Mouse (Mus musculus) forebrain, embryonic 12.5 days (tissue): ENCODE data around the gene Slc40a1. TPM values are rescaled to one million over a fixed set of nuclear protein-coding genes. Genes with fewer than 3 reads are reported as not detected.

Source experiments
- ATAC-seq: fragments of 200-750 bp; cut with Nextera tagmentation; 2 replicates; pipeline ENCODE4 v1.8.0; 2017; ENCODE audit warnings: moderate TSS enrichment; ENCODE audit not compliant: low FRiP score
- H3K27ac ChIP-seq: fragments of 300-500 bp; sonication (generic); 2 replicates; pipeline ENCODE4 v1.5.1; 2016; ENCODE audit warnings: mild to moderate bottlenecking
- H3K27me3 ChIP-seq: fragments of 300-500 bp; sonication (generic); 2 replicates; pipeline ENCODE4 v1.6.1; 2016; ENCODE audit warnings: mild to moderate bottlenecking
- H3K36me3 ChIP-seq: fragments of 300-500 bp; sonication (generic); replicated peaks from 2 replicates; pipeline ENCODE4 v1.6.1; 2016; ENCODE audit warnings: mild to moderate bottlenecking
- H3K4me1 ChIP-seq: fragments of 300-500 bp; sonication (generic); 2 replicates; pipeline ENCODE4 v1.6.1; 2016
- H3K4me2 ChIP-seq: fragments of 300-500 bp; sonication (generic); 2 replicates; pipeline ENCODE4 v1.6.1; 2016; ENCODE audit warnings: mild to moderate bottlenecking, moderate library complexity
- H3K4me3 ChIP-seq: fragments of 300-500 bp; sonication (generic); replicated peaks from 2 replicates; pipeline ENCODE4 v1.5.1; 2016; ENCODE audit warnings: mild to moderate bottlenecking
- H3K9ac ChIP-seq: fragments of 300-500 bp; sonication (generic); 2 replicates; pipeline ENCODE4 v1.6.1; 2016; ENCODE audit warnings: mild to moderate bottlenecking
- H3K9me3 ChIP-seq: fragments of 300-500 bp; sonication (generic); 2 replicates; pipeline ENCODE4 v1.6.1; 2016
- WGBS: fragments of 180-500 bp; shearing (Covaris S2); methylation state at CpG from one replicate; pipeline ENCODE4 v1.1.7; 2016; 5-methylcytosine and 5-hydroxymethylcytosine counted together
- polyA plus RNA-seq: library from polyadenylated mRNA; unstranded; fragments of >200 nt; fragmentation: Nextera tagmentation; extraction: Ambion mirVana; gene quantifications from 2 replicates; pipeline ENCODE4 v1.2.1, GENCODE M21; 2016

Gene Slc40a1
- polyA plus RNA-seq, 1 experiment from 2014 or later: 16.6 TPM

GRCm38 (mm10) chr1:45917136-45917803 is 9.1 kb downstream of the Slc40a1 start:
- ATAC-seq: no peak
- Histone ChIP-seq H3K9ac (no peak overlapping the region), H3K36me3 (no peaks in the 10 kb centered on the region), H3K27ac (no peak overlapping the region), H3K27me3 (no peaks in the 10 kb centered on the region), H3K9me3 (no peaks in the 10 kb centered on the region), H3K4me1 (no peaks in the 10 kb centered on the region), H3K4me3 (no peak overlapping the region), H3K4me2 (no peak overlapping the region)
- WGBS: 84% methylated on average over 4 of the region's 4 CpGs

GRCm38 (mm10) chr1:45916174-45916573 is 10.1 kb downstream of the Slc40a1 start:
- no peak overlapping the region for H3K9ac ChIP-seq
- H3K4me1 ChIP-seq: no peaks in the 10 kb centered on the region
- no peak overlapping the region for H3K27ac ChIP-seq
- WGBS: 81% methylated on average over 3 of the region's 3 CpGs
- H3K27me3 ChIP-seq: no peaks in the 10 kb centered on the region
- no peak overlapping the region for H3K4me2 ChIP-seq
- H3K36me3 ChIP-seq: no peaks in the 10 kb centered on the region
- H3K9me3 ChIP-seq: no peaks in the 10 kb centered on the region
- H3K4me3 ChIP-seq: no peak overlapping the region
- no peak for ATAC-seq

- Histone ChIP-seq H3K4me1 (no peaks in the 10 kb centered on the region), H3K4me2 (no peak overlapping the region), H3K9me3 (no peaks in the 10 kb centered on the region), H3K4me3 (no peak overlapping the region), H3K27ac (no peak overlapping the region), H3K27me3 (no peaks in the 10 kb centered on the region), H3K36me3 (no peaks in the 10 kb centered on the region), H3K9ac (no peak overlapping the region)
- no peak for ATAC-seq
- WGBS: 87% methylated on average over 4 of the region's 4 CpGs
Observed at GRCm38 (mm10) chr1:45914236-45914635, 12.1 kb downstream of the Slc40a1 start.

GRCm38 (mm10) chr1:45905107-45905821 is 21.1 kb downstream of the Slc40a1 start:
- Histone ChIP-seq H3K4me3 (no peak overlapping the region), H3K9ac (no peak overlapping the region), H3K9me3 (no peaks in the 10 kb centered on the region), H3K36me3 (no peaks in the 10 kb centered on the region), H3K4me1 (peaks cover 6% of the 10 kb centered on the region; the same call in 1 of the 2 replicates), H3K27ac (no peak overlapping the region), H3K4me2 (no peak overlapping the region), H3K27me3 (no peaks in the 10 kb centered on the region)
- WGBS: 30% methylated on average over 5 of the region's 5 CpGs
- ATAC-seq: peak; percentile 69; the same call in 1 of the 2 replicates

DNA sequence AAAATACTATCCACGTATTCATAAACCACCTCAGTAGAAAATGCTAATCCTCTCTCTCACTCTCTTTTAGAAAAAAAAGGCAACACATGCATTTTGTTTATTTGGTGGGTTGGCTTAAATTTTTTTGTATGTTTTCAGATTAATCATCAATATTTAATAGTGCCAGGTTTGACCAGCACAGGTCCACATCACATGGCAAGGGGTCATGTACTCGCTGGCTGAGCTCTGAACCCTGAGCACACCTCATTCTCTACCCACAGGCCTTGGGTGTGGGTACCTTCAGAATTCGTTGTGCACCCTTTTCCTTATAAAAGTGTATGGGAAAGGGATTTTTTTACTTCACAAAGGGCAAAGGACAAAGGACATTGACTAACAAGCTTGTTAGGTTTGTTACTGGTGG is 22.2 kb downstream of the Slc40a1 start:
- H3K36me3 ChIP-seq: no peaks in the 10 kb centered on the region
- no peak overlapping the region for H3K4me2 ChIP-seq
- no peak overlapping the region for H3K9ac ChIP-seq
- 79% methylated on average over 3 of the region's 3 CpGs for WGBS
- peaks cover 6% of the 10 kb centered on the region; the same call in 1 of the 2 replicates for H3K4me1 ChIP-seq
- H3K9me3 ChIP-seq: no peaks in the 10 kb centered on the region
- no peak for ATAC-seq
- no peak overlapping the region for H3K4me3 ChIP-seq
- H3K27me3 ChIP-seq: no peaks in the 10 kb centered on the region
- no peak overlapping the region for H3K27ac ChIP-seq

DNA sequence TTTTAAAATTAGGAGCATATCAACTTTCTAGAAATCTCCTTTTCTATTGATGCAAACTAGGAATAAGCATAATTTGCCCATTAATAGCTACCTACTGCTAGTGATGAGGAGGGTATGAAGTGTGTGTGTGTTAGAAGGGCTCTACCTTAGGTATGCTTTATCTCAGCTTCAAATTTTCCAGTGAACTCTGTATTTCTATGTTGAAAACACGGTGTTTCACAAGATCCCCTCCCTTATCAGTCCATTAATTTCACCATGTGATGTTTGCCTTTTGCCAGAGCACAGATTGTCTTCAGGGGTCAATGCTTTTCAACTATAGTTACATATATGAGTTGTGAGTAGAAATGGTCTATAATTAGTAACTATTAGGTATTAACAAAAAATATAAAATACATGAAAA is 28.3 kb downstream of the Slc40a1 start:
- H3K27me3 ChIP-seq: no peaks in the 10 kb centered on the region
- no peaks in the 10 kb centered on the region for H3K4me1 ChIP-seq
- WGBS: 51% methylated on average over 1 of the region's 1 CpGs
- H3K9me3 ChIP-seq: no peaks in the 10 kb centered on the region
- no peak for ATAC-seq
- no peak overlapping the region for H3K4me2 ChIP-seq
- no peak overlapping the region for H3K9ac ChIP-seq
- H3K4me3 ChIP-seq: no peak overlapping the region
- no peaks in the 10 kb centered on the region for H3K36me3 ChIP-seq
- H3K27ac ChIP-seq: no peak overlapping the region

DNA sequence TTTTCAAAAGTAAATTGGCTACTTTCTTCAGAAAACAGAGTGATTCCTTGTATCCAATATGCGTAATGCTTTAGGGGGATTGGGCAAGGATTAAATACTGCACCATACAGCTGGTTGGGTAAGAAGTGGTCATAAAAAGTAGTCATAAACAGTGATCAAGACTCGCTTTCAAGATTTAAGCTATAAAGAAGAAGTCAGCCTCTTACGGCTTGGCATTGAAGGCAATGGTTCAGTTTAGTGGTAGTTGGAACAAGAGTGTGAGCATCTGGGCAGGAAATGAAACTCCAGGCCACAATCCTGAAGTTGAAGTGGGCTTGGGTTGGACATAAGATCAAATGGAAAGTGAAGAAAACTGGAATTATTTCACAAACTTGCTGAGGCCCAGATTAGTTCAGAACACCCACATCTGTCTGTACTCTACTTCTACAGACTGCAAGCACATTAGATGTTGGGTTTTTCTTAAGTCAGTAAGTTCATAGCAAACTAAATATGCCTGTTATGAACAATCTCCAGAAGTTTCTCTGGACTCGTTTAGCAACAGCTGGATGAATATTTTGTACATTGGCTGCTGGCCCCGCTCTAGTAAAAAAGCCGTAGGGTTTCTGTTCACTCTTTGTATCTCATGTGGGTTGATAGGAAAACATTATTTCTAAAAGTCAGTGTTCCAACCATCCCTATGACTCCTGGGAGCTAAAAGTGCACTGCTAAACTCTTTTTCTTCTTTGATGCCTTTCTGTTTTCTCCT is 32.0 kb downstream of the Slc40a1 start:
- no peaks in the 10 kb centered on the region for H3K9me3 ChIP-seq
- 90% methylated on average over 6 of the region's 6 CpGs for WGBS
- ATAC-seq: no peak
- no peaks in the 10 kb centered on the region for H3K4me1 ChIP-seq
- no peaks in the 10 kb centered on the region for H3K36me3 ChIP-seq
- H3K27me3 ChIP-seq: no peaks in the 10 kb centered on the region
- H3K4me2 ChIP-seq: no peak overlapping the region
- H3K9ac ChIP-seq: no peak overlapping the region
- no peak overlapping the region for H3K27ac ChIP-seq
- H3K4me3 ChIP-seq: no peak overlapping the region

DNA sequence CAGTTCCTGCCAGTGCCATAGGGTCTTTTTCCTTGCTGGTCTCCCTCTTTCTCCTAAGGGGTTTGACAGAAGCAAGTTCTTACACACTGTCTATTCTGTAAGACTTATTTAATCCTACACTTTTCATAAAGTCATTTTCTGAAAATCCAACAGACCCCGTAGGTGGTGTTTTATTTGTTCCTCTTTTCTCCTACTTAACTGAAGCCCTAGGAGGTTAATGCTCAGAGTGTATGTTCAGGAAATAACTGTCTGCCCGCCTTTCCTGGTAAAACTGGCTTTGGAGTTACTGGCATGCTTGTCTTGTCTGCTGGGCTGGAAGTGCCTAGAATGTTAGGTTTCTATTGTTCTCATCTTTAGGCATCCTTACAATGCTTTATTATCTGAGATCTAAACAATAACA is 34.3 kb downstream of the Slc40a1 start:
- H3K36me3 ChIP-seq: no peaks in the 10 kb centered on the region

GRCm38 (mm10) chr1:45890173-45890572 is 36.1 kb downstream of the Slc40a1 start, which contains the start of gene Gm5269:
Gene Gm5269, minus strand, starts transcription at chr1:45890273.
- H3K36me3 ChIP-seq: no peaks in the 10 kb centered on the region
- H3K9me3 ChIP-seq: no peaks in the 10 kb centered on the region
- no peak within 1 kb of the TSS for H3K4me3 ChIP-seq
- H3K4me1 ChIP-seq: no peaks in the 10 kb centered on the region
- H3K9ac ChIP-seq: no peak within 1 kb of the TSS
- no peak within 1 kb of the TSS for H3K27ac ChIP-seq
- no peaks in the 10 kb centered on the region for H3K27me3 ChIP-seq
- no peak for ATAC-seq
- H3K4me2 ChIP-seq: no peak within 1 kb of the TSS

More for the DNA sequence above, 34.3 kb downstream of the Slc40a1 start:
- ATAC-seq: no peak
- WGBS: 85% methylated on average over 2 of the region's 2 CpGs
- Histone ChIP-seq H3K27me3 (no peaks in the 10 kb centered on the region), H3K27ac (no peak overlapping the region), H3K4me1 (no peaks in the 10 kb centered on the region), H3K9me3 (no peaks in the 10 kb centered on the region), H3K4me2 (no peak overlapping the region), H3K4me3 (no peak overlapping the region), H3K9ac (no peak overlapping the region)

GRCm38 (mm10) chr1:45886800-45887199 is 39.5 kb downstream of the Slc40a1 start:
- Histone ChIP-seq H3K9ac (no peak overlapping the region), H3K4me1 (no peaks in the 10 kb centered on the region), H3K36me3 (no peaks in the 10 kb centered on the region), H3K9me3 (no peaks in the 10 kb centered on the region), H3K27ac (no peak overlapping the region), H3K27me3 (no peaks in the 10 kb centered on the region), H3K4me3 (no peak overlapping the region), H3K4me2 (no peak overlapping the region)
- 89% methylated on average over 9 of the region's 9 CpGs for WGBS
- no peak for ATAC-seq

DNA sequence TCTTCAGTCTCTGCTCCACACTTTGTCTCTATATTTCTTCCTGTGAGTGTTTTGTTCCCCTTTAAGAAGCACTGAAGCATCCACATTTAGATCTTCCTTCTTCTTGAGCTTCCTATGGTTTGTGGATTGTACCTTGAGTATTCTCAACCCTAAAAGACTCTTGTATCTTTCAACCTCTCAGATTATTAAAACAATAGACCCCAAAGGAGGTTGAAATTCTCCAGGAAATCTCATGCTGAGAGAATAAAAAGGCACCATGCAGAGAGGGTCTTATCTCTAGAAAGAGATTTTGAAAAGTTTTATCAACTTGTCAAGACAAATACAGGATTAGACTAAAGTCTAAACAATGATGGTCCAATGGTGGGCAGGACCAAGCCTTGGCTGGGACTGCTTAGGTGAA is 42.9 kb downstream of the Slc40a1 start:
- no peak for ATAC-seq
- Histone ChIP-seq H3K27me3 (no peaks in the 10 kb centered on the region), H3K9ac (no peak overlapping the region), H3K36me3 (no peaks in the 10 kb centered on the region), H3K4me1 (no peaks in the 10 kb centered on the region), H3K4me3 (no peak overlapping the region), H3K27ac (no peak overlapping the region), H3K9me3 (no peaks in the 10 kb centered on the region), H3K4me2 (no peak overlapping the region)

- no peaks in the 10 kb centered on the region for H3K9me3 ChIP-seq
- H3K9ac ChIP-seq: no peak overlapping the region
- H3K36me3 ChIP-seq: no peaks in the 10 kb centered on the region
- no peak for ATAC-seq
- H3K4me2 ChIP-seq: no peak overlapping the region
- no peaks in the 10 kb centered on the region for H3K27me3 ChIP-seq
- no peaks in the 10 kb centered on the region for H3K4me1 ChIP-seq
- no peak overlapping the region for H3K4me3 ChIP-seq
- WGBS: 75% methylated on average over 6 of the region's 6 CpGs
- no peak overlapping the region for H3K27ac ChIP-seq
Observed at GRCm38 (mm10) chr1:45882076-45882475, 44.2 kb downstream of the Slc40a1 start.
